Mouse (Mus musculus): Measurements from ENCODE around the gene Alg1. TPM values are rescaled to one million over a fixed set of nuclear protein-coding genes. Genes with fewer than 3 reads are reported as not detected.
"Not testable (repeated sequence)": the region's sequence is repeated elsewhere in the genome, so short reads cannot be mapped to it uniquely, and the experiment has no call there.

Gene Alg1
- total RNA-seq, 2 experiments from 2014 or later: 8.6 to 9.8 TPM

GRCm38 (mm10) chr16:5227501-5227900 lies 5.9 kb upstream of the Alg1 start:
- intact Hi-C loops (cut with DNase I); DNase-seq: not testable (repeated sequence)

GRCm38 (mm10) chr16:5228103-5228502 lies 5.3 kb upstream of the Alg1 start:
- DNase-seq; intact Hi-C loops (cut with DNase I): not testable (repeated sequence)

GRCm38 (mm10) chr16:5232982-5233381 lies 439 bp upstream of the Alg1 start:
- DNase-seq: no peak
- intact Hi-C loops (cut with DNase I): no loop called here

- DNase-seq: no peak
- intact Hi-C loops (cut with DNase I): loop anchor here (5.0 kb wide), 1 partner anchor 40 kb away; the partner anchor contains the start of gene Nagpa
Observed at GRCm38 (mm10) chr16:5242355-5242754, 8.9 kb downstream of the Alg1 start.

GRCm38 (mm10) chr16:5242882-5243281 lies 9.5 kb downstream of the Alg1 start:
- intact Hi-C loops (cut with DNase I): loop anchor here (5.0 kb wide), 1 partner anchor 41 kb away; the partner anchor contains the start of gene Nagpa
- no peak for DNase-seq

- peak; percentile 43 to 50 for DNase-seq
- intact Hi-C loops (cut with DNase I): loop anchor here (5.0 kb wide), 1 partner anchor 42 kb away; the partner anchor contains the start of gene Nagpa
Observed at GRCm38 (mm10) chr16:5244411-5244810, 11.0 kb downstream of the Alg1 start.

GRCm38 (mm10) chr16:5250891-5251290 lies 17.5 kb downstream of the Alg1 start:
- DNase-seq: no peak
- intact Hi-C loops (cut with DNase I): no loop called here

GRCm38 (mm10) chr16:5252260-5252659 lies 18.8 kb downstream of the Alg1 start:
- DNase-seq: no peak
- intact Hi-C loops (cut with DNase I): no loop called here

- peak; percentile 58 to 69 for DNase-seq
- intact Hi-C loops (cut with DNase I): no loop called here
Observed at GRCm38 (mm10) chr16:5254346-5255025, 21.1 kb downstream of the Alg1 start.

GRCm38 (mm10) chr16:5255081-5255740 lies 21.8 kb downstream of the Alg1 start:
- intact Hi-C loops (cut with DNase I): no loop called here
- peak in 1 of 2 experiments; percentile 24 for DNase-seq

- intact Hi-C loops (cut with DNase I): no loop called here
- peak; percentile 96 to 99 for DNase-seq
Observed at GRCm38 (mm10) chr16:5255779-5256496, 22.5 kb downstream of the Alg1 start, which contains the start of gene Eef2kmt. Gene Eef2kmt (minus strand): TSS chr16:5255983.

- intact Hi-C loops (cut with DNase I): no loop called here
- no peak for DNase-seq
Observed at GRCm38 (mm10) chr16:5263156-5263555, 29.7 kb downstream of the Alg1 start.

- no peak for DNase-seq
- intact Hi-C loops (cut with DNase I): no loop called here
Observed at GRCm38 (mm10) chr16:5263926-5264325, 30.5 kb downstream of the Alg1 start.

GRCm38 (mm10) chr16:5271411-5272035 lies 38.1 kb downstream of the Alg1 start:
- no peak for DNase-seq
- intact Hi-C loops (cut with DNase I): no loop called here

- intact Hi-C loops (cut with DNase I): no loop called here
- no peak for DNase-seq
Observed at GRCm38 (mm10) chr16:5272371-5272770, 39.0 kb downstream of the Alg1 start.

GRCm38 (mm10) chr16:5279571-5280222 lies 46.3 kb downstream of the Alg1 start:
- no peak for DNase-seq
- intact Hi-C loops (cut with DNase I): no loop called here

- intact Hi-C loops (cut with DNase I): no loop called here
- DNase-seq: no peak
Observed at GRCm38 (mm10) chr16:5282686-5283085, 49.3 kb downstream of the Alg1 start.

- DNase-seq: no peak
- intact Hi-C loops (cut with DNase I): no loop called here
Observed at GRCm38 (mm10) chr16:5285376-5285775, 52.0 kb downstream of the Alg1 start.
